15 mouse cellular contexts compared by ENCODE assay signal in the genomic region with DNA sequence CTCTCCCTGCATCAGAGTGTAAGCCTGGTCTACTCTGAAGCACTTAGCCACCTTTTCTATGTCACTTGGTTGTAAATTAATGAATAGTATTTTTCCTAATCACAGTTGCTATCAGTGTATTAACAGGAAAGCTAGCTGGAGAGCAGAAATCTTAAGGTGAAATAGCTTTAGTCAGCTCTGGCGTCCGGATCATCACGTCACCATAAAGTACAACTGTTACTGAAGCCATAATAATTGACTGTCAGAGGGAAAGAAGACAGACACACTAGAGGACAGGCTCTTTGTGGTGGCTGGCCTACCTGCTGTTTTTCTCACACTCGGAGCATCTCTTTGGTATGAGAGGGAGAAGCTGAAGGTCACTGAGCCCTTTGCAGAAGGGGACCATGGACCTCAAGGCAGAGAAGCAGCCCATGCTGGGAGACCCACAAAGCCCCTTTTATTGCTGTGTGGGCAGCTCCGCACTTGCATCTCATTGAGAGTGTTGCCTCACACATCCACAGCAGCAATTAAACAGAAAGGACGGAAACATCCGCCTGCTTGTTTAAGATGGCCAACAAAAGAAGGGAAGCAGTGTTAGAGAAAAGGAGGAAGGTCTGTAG.
A peak's percentile ranks its signal among the peaks of the same experiment; 100 is the strongest.
DNase-seq lines count a peak whose midpoint lies in the region; ATAC-seq and TF ChIP-seq lines count a peak whose summit lies in the region.
"Had no signal": no experiment of that assay in that cellular context is flagged by ENCODE, and none has a peak within 500 bp of the region (broad histone marks: within the 10 kb centered on the region; RNA-seq: fewer than 3 reads in every experiment).

No protein-coding gene starts in this region.

- peak; percentile 14 for DNase-seq in embryo, embryonic 11 days
- no peak for DNase-seq in embryo, embryonic 10.5 days (ENCODE audit: low spot score)
- peak; percentile 79 for DNase-seq in brain, embryonic 14.5 days (ENCODE audit: low read depth)
- no peak for DNase-seq in gastrocnemius, adult 8-10 months (ENCODE audit: low spot score in 2 of 2)
- DNase-seq: cerebellum, adult 9-11 months; gastrocnemius, postnatal 14 days had no signal

- H3K27me3 ChIP-seq in forebrain, embryonic 16.5 days (replicated peaks; ENCODE audit: control insufficient read depth, insufficient read depth, low read length) = no peaks in the 10 kb centered on the region
- no peaks in the 10 kb centered on the region for H3K27me3 ChIP-seq in midbrain, embryonic 12.5 days
- no peaks in the 10 kb centered on the region for H3K27me3 ChIP-seq in kidney, embryonic 15.5 days
- H3K27me3 ChIP-seq: embryonic facial prominence, embryonic 12.5 days; heart, embryonic 12.5 days; Patski had no signal

- no peaks in the 10 kb centered on the region for H3K9me3 ChIP-seq in forebrain, embryonic 16.5 days (ENCODE audit: control insufficient read depth, low read length)
- no peaks in the 10 kb centered on the region for H3K9me3 ChIP-seq in midbrain, embryonic 12.5 days
- H3K9me3 ChIP-seq in kidney, embryonic 15.5 days (replicated peaks) = no peaks in the 10 kb centered on the region
- H3K9me3 ChIP-seq: embryonic facial prominence, embryonic 12.5 days; heart, embryonic 12.5 days had no signal

- H3K9ac ChIP-seq in forebrain, embryonic 16.5 days (replicated peaks; ENCODE audit: low read depth, low read length) = no peak overlapping the region
- no peak overlapping the region for H3K9ac ChIP-seq in midbrain, embryonic 12.5 days (replicated peaks)
- H3K9ac ChIP-seq in kidney, embryonic 15.5 days = no peak overlapping the region
- H3K9ac ChIP-seq: embryonic facial prominence, embryonic 12.5 days; heart, embryonic 12.5 days; liver, embryonic 14.5 days had no signal

- H3K4me3 ChIP-seq in forebrain, embryonic 16.5 days (replicated peaks; ENCODE audit: low read length) = no peak overlapping the region
- no peak overlapping the region for H3K4me3 ChIP-seq in midbrain, embryonic 12.5 days
- no peak overlapping the region for H3K4me3 ChIP-seq in kidney, embryonic 15.5 days (replicated peaks)
- H3K4me3 ChIP-seq: embryonic facial prominence, embryonic 12.5 days; heart, embryonic 12.5 days; myocyte had no signal

- H3K36me3 ChIP-seq in forebrain, embryonic 16.5 days (ENCODE audit: control insufficient read depth, insufficient read depth) = no peaks in the 10 kb centered on the region
- no peaks in the 10 kb centered on the region for H3K36me3 ChIP-seq in midbrain, embryonic 12.5 days
- H3K36me3 ChIP-seq in kidney, embryonic 15.5 days = no peaks in the 10 kb centered on the region
- H3K36me3 ChIP-seq: embryonic facial prominence, embryonic 12.5 days; heart, embryonic 12.5 days had no signal

- no peak for TF ChIP-seq CTCF in brain, embryonic 14.5 days (IDR thresholded peaks at IDR 0.05; ENCODE audit: borderline replicate concordance, extremely low read depth, insufficient read depth, insufficient read length)

- H3K27ac ChIP-seq in forebrain, embryonic 16.5 days (ENCODE audit: low read length) = no peak overlapping the region
- H3K27ac ChIP-seq in midbrain, embryonic 12.5 days (replicated peaks) = 0 out of 2 replicates have a peak overlapping the region, but pooled peaks have one; percentile 10
- H3K27ac ChIP-seq in kidney, embryonic 15.5 days = no peak overlapping the region
- H3K27ac ChIP-seq: embryonic facial prominence, embryonic 12.5 days; liver, embryonic 14.5 days had no signal

- WGBS in forebrain, embryonic 16.5 days = 11% methylated on average over 7 of the region's 7 CpGs
- WGBS in midbrain, embryonic 12.5 days = 38% methylated on average over 7 of the region's 7 CpGs
- 51% methylated on average over 7 of the region's 7 CpGs for WGBS in kidney, embryonic 15.5 days

- TF ChIP-seq POLR2A in brain, embryonic 14.5 days (IDR thresholded peaks at IDR 0.05; ENCODE audit: borderline replicate concordance, extremely low read depth, insufficient read depth, insufficient read length, poor library complexity, severe bottlenecking) = no peak

- H3K4me1 ChIP-seq in forebrain, embryonic 16.5 days (replicated peaks; ENCODE audit: control insufficient read depth, insufficient read depth, low read length) = peaks cover 6% of the 10 kb centered on the region; the same call in 1 of the 2 replicates
- peaks cover 9% of the 10 kb centered on the region for H3K4me1 ChIP-seq in midbrain, embryonic 12.5 days
- no peaks in the 10 kb centered on the region for H3K4me1 ChIP-seq in kidney, embryonic 15.5 days
- H3K4me1 ChIP-seq: embryonic facial prominence, embryonic 12.5 days had no signal

- ATAC-seq in forebrain, embryonic 16.5 days = 0 out of 2 replicates have a peak, but pooled peaks have one; percentile 18
- peak; percentile 38; the same call in 1 of the 2 replicates for ATAC-seq in midbrain, embryonic 12.5 days (ENCODE audit: low FRiP score, low read depth)
- ATAC-seq in kidney, embryonic 15.5 days (replicated peaks; ENCODE audit: low FRiP score) = no peak
- ATAC-seq in erythroblast, adult 5-6 weeks (replicated peaks; ENCODE audit: low FRiP score, poor library complexity, severe bottlenecking) = no peak
- ATAC-seq: Patski had no signal

- no peak overlapping the region for H3K4me2 ChIP-seq in forebrain, embryonic 16.5 days (ENCODE audit: low read length)
- no peak overlapping the region for H3K4me2 ChIP-seq in midbrain, embryonic 12.5 days (replicated peaks)
- H3K4me2 ChIP-seq in kidney, embryonic 15.5 days = no peak overlapping the region
- H3K4me2 ChIP-seq: embryonic facial prominence, embryonic 12.5 days; heart, embryonic 12.5 days had no signal

Comparison
In these comparisons a context has a peak if more than half of its experiments do, and no peak if none do; other contexts are left out.
1. DNase-seq: peak in embryo, embryonic 11 days (single experiment) and brain, embryonic 14.5 days (single experiment); none in embryo, embryonic 10.5 days (single experiment) and gastrocnemius, adult 8-10 months (0 of 2).
2. ATAC-seq: peak in forebrain, embryonic 16.5 days (single experiment) and midbrain, embryonic 12.5 days (single experiment); none in kidney, embryonic 15.5 days (single experiment) and erythroblast, adult 5-6 weeks (single experiment).